Mouse (Mus musculus) spleen, adult 18-20 months (tissue): Measurements from ENCODE around the gene C1qtnf5.

ENCODE experiments used
- DNase-seq, 2 experiments: peaks; one replicate each; pipeline ENCODE4 v3.0.0; 2022; ENCODE audit warnings: mixed read lengths in 2 of 2

C1qtnf5 gene

GRCm38 (mm10) chr9:44133287-44133686 lies 26.2 kb downstream of the C1qtnf5 start:
- no peak for DNase-seq

GRCm38 (mm10) chr9:44134101-44134850 lies 27.2 kb downstream of the C1qtnf5 start, which contains the start of gene Mcam:
Gene Mcam (plus strand): TSS chr9:44134469.
- DNase-seq = peak in 1 of 2 experiments; percentile 12

DNA sequence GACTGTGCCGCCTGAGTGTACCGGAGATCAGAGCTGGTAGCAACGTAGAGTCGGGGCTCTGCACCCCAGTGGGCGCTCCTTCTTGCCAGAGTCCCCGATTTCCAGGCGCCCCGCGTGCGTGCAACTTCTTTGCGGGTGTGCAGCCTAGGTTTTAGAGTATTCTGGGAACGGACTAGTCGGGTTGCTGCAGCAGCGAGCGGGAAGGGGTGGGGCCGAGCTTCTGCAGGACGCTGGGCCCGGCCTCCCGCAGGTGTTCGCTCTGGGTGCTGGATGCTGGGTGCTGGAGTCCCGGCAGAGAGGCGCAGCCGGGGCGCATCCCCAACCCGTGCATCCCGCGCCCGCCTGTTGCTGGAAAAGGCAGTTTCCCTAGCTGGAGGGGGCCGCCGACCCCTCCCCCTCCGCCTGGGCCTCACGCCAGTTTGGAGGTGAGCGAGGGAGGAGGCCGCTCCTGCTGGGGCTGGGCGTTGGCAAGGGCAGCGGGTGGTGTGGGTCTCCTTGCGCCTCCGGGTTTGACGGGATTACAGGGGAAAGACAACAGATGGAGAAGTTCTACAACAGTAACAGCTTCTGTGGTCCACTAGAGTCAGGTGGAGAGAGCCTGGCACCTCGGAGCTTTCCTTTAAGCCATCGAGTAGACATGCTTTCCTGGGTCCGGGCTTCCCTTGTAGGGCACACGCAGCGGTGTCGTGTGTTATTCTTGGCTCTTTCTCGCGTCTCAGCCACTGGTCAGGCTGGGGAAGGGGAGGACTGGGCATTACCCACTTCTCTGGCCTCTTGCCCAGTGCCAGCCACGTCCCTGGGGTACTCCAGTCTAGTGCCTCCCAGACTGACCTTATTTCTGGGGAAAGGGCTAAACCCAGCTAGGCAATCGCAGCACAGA lies 28.0 kb downstream of the C1qtnf5 start:
- DNase-seq = peak in 1 of 2 experiments; percentile 31

DNA sequence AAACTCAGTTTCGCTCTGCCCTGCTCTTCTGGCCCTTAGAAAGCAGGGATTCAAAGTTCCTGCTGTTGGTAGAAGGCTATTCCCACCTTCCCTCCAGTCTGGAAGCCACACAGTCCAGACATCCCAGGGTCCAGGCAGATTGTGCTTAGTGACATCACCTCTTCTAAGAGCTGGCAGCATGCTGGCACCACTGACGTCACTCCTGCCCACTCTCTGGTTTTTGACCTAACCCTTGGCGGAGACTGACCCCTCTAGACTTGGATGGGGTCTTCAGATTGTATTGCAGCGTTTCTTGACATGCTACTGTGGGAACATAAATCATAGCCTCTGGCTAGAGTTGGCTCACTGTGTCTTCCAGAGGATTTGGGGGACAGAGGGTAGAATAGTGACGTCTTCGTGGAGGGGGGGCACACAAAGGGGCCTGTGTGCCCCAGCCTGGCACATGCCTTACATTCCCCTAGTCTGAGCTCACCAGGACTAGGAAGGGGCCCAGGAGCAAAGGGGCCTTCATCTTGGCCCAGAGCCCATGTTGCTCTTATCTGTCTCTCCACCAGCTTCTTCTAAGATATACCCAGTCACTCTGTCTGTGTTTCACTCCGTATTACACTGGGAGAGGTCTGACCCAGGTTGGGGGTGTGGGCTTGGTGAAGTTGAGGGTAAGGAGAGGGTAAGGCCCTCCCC lies 28.8 kb downstream of the C1qtnf5 start:
- DNase-seq = no peak

DNA sequence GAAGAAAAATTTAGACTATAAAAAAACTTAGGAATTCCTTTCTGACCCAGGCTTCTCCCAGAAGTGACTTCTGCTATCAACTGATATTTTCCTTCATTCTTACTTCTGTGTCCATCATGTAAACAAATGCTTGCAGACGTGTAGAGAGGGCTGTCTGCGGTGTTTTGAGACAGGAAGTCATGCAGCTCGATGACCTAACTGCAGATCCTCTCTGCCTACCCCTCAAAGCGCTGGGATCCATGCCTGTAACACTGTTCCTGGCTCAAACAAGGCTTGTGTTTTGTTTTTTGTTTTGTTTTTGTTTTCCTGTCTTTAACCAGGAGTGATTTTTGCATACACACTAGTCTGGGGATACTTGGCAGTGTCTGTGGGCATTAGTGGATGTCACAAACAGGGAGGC lies 30.8 kb downstream of the C1qtnf5 start:
- DNase-seq = no peak

GRCm38 (mm10) chr9:44141951-44142350 lies 34.9 kb downstream of the C1qtnf5 start:
- no peak for DNase-seq

GRCm38 (mm10) chr9:44143421-44143820 lies 36.4 kb downstream of the C1qtnf5 start:
- no peak for DNase-seq

DNA sequence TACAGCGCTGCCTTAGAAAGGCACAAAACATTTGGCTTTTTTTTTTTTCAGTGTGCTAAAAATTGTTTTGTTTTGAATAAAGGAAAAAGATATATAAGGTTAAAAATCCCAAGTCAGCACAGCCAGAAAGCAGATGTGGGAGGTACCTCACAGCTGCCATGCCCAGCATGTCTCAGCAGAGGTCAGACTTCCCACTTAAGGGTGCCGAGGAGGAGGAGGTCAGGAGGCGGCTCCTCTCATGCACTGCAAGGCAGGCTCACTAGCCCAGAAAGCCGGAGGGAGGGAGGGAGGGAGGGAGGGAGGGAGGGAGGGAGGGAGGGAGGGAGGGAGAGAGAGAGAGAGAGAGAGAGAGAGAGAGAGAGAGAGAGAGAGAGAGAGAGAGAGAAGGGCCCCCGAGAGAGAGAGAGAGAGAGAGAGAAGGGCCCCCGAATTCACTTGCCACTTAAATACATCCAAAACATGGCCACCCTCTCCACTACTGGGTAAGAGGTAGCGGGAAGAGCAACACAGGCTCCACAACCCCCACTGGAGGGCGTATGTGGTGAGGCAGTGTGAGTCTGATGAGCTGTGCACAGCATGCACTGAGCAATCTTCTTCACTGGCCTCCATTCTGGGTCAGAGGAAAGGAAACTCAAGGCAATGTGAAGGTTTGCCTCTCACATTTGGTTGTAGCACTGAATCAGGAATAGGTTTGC lies 37.1 kb downstream of the C1qtnf5 start:
- DNase-seq = no peak

DNA sequence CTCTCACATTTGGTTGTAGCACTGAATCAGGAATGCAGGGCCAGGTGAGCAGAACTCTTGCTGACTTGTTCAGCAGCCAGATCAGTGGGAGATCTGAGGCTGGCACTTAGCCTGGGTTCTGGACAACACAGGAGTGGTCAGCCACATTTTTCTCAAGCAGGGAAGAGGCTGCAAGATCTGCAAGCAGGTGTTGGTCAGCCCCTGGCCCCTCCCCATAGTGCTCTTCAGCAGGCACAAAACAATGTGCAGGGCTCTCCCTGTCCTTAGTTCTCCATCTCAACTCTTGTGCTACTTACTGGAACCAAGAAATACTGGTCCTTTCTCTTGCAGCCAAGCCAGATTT lies 37.6 kb downstream of the C1qtnf5 start:
- DNase-seq = no peak

DNA sequence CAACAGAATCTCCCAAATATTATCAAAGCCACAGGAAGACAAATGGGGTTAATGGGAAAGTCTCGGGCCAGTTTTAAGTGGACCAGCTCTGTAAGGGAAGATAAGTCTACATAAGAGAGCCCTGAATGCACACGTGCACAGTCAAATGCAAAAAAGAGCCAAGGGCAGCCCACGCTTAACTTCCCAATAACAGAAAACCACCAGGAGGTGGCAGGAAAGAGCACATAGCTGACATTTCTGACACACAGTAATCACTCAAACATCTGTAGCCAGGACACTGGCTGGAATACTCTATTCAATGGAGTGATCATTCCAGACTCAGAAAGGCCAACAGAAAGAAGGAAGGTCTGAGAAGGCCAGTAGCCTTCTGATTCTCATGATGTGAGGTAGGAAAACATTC lies 40.2 kb downstream of the C1qtnf5 start:
- no peak for DNase-seq
